13 mouse cellular contexts compared by ENCODE assay signal in genomic region chr13:10065776-10066175, GRCm38 (mm10).
DNase-seq lines count a peak whose midpoint lies in the region; ATAC-seq and TF ChIP-seq lines count a peak whose summit lies in the region.
"Had no signal": no experiment of that assay in that cellular context is flagged by ENCODE, and none has a peak within 500 bp of the region (broad histone marks: within the 10 kb centered on the region; RNA-seq: fewer than 3 reads in every experiment).

No protein-coding gene starts in this region.

- no peaks in the 10 kb centered on the region for H3K4me1 ChIP-seq in kidney, embryonic 14.5 days (ENCODE audit: control insufficient read depth, insufficient read depth, low read length)
- H3K4me1 ChIP-seq in CH12.LX (ENCODE audit: control insufficient read depth in 1 of 2, insufficient read depth in 2 of 2), result peaks cover 0 to 12% of the 10 kb centered on the region in 2 experiments; a peak in 2 of 4 replicates
- H3K4me1 ChIP-seq in hindbrain, embryonic 16.5 days (ENCODE audit: control insufficient read depth, insufficient read depth, low read depth, low read length), result no peaks in the 10 kb centered on the region
- H3K4me1 ChIP-seq: embryonic facial prominence, embryonic 13.5 days; liver, embryonic 15.5 days had no signal

- no peak for TF ChIP-seq RAD21 in CH12.LX (IDR thresholded peaks at IDR 0.05; ENCODE audit: low read depth, low read length)

- ATAC-seq in kidney, embryonic 14.5 days (ENCODE audit: low FRiP score, low TSS enrichment), result no peak
- no peak for ATAC-seq in megakaryocyte-erythroid progenitor cell, adult 5-6 weeks (replicated peaks; ENCODE audit: low FRiP score, low TSS enrichment, poor library complexity, severe bottlenecking)
- no peak for ATAC-seq in hindbrain, embryonic 16.5 days
- ATAC-seq: forebrain, embryonic 14.5 days had no signal

- no peaks in the 10 kb centered on the region for H3K36me3 ChIP-seq in kidney, embryonic 14.5 days (ENCODE audit: control insufficient read depth, insufficient read depth, low read length)
- no peaks in the 10 kb centered on the region for H3K36me3 ChIP-seq in CH12.LX (replicated peaks in 1 of 2; ENCODE audit: control insufficient read depth in 1 of 2, insufficient read depth in 1 of 2, low read length in 1 of 2)
- no peaks in the 10 kb centered on the region for H3K36me3 ChIP-seq in hindbrain, embryonic 16.5 days (ENCODE audit: control insufficient read depth, insufficient read depth, low read length)
- H3K36me3 ChIP-seq: embryonic facial prominence, embryonic 13.5 days; liver, embryonic 15.5 days had no signal

- H3K9me3 ChIP-seq in kidney, embryonic 14.5 days (ENCODE audit: control insufficient read depth, low read length), result no peaks in the 10 kb centered on the region
- no peaks in the 10 kb centered on the region for H3K9me3 ChIP-seq in CH12.LX (replicated peaks; ENCODE audit: low read length)
- no peaks in the 10 kb centered on the region for H3K9me3 ChIP-seq in hindbrain, embryonic 16.5 days (ENCODE audit: control insufficient read depth, low read length)
- H3K9me3 ChIP-seq: embryonic facial prominence, embryonic 13.5 days; liver, embryonic 15.5 days had no signal

- dilution Hi-C loops in CH12.LX (cut with MboI; ENCODE audit: extremely low pct_ligation_motif_present, extremely low pct_unique_long_range_greater_than_20kb, low sequenced_read_pairs), result no loop called here

- TF ChIP-seq CTCF in CH12.LX (conservative IDR thresholded peaks at IDR 0.05 in 1 of 2, IDR thresholded peaks at IDR 0.05 in 1 of 2; ENCODE audit: low read depth in 2 of 2, low read length in 2 of 2), result no peak

- no peak overlapping the region for H3K4me2 ChIP-seq in kidney, embryonic 14.5 days (replicated peaks; ENCODE audit: low read depth, low read length)
- peak overlapping the region; percentile 21; the same call in 1 of the 2 replicates for H3K4me2 ChIP-seq in CH12.LX (ENCODE audit: insufficient read depth, low read depth, poor library complexity, severe bottlenecking)
- no peak overlapping the region for H3K4me2 ChIP-seq in hindbrain, embryonic 16.5 days (ENCODE audit: low read length)
- H3K4me2 ChIP-seq: embryonic facial prominence, embryonic 13.5 days; liver, embryonic 15.5 days had no signal

- no peak for TF ChIP-seq EP300 in CH12.LX (IDR thresholded peaks at IDR 0.05; ENCODE audit: low read length)

- no peaks in the 10 kb centered on the region for H3K27me3 ChIP-seq in kidney, embryonic 14.5 days (ENCODE audit: control insufficient read depth, insufficient read depth, low read length)
- H3K27me3 ChIP-seq in CH12.LX (replicated peaks), result no peaks in the 10 kb centered on the region
- no peaks in the 10 kb centered on the region for H3K27me3 ChIP-seq in hindbrain, embryonic 16.5 days (replicated peaks; ENCODE audit: control insufficient read depth, insufficient read depth, low read length)
- H3K27me3 ChIP-seq: embryonic facial prominence, embryonic 13.5 days; liver, embryonic 15.5 days had no signal

- TF ChIP-seq POLR2A in CH12.LX (IDR thresholded peaks at IDR 0.05; ENCODE audit: low read depth, low read length), result no peak

- no peaks in the 10 kb centered on the region for H3K79me2 ChIP-seq in CH12.LX (replicated peaks; ENCODE audit: control insufficient read depth, extremely low read depth, insufficient read depth, poor library complexity, severe bottlenecking)

- 86% methylated on average over 2 of the region's 2 CpGs for WGBS in kidney, embryonic 14.5 days
- WGBS in hindbrain, embryonic 16.5 days, result 73% methylated on average over 2 of the region's 2 CpGs

- in situ Hi-C loops in CH12.LX (cut with MboI; ENCODE audit: low pct_ligation_motif_present, low pct_unique_long_range_greater_than_20kb, low sequenced_read_pairs), result no loop called here

- no peak overlapping the region for H3K27ac ChIP-seq in kidney, embryonic 14.5 days (ENCODE audit: low read depth, low read length)
- H3K27ac ChIP-seq in CH12.LX (ENCODE audit: insufficient read depth, low read depth), result no peak overlapping the region
- H3K27ac ChIP-seq in hindbrain, embryonic 16.5 days (ENCODE audit: low read depth, low read length), result no peak overlapping the region
- H3K27ac ChIP-seq: embryonic facial prominence, embryonic 13.5 days; liver, embryonic 15.5 days had no signal

- DNase-seq in kidney, adult 9 months, result peak; percentile 15
- DNase-seq in CH12.LX (ENCODE audit: extremely low read depth), result peak; percentile 17
- DNase-seq in naive thymus-derived CD4-positive, alpha-beta T cell, adult 2 months (ENCODE audit: low read depth), result peak; percentile 76
- DNase-seq in thymus, postnatal 10 days (ENCODE audit: low spot score in 2 of 2), result peak; percentile 52 to 60
- DNase-seq in heart, adult 8-10 months (ENCODE audit: low spot score), result no peak
- DNase-seq: cerebellum, adult 8-10 months; heart, postnatal 36 days had no signal

- no peak overlapping the region for H3K9ac ChIP-seq in kidney, embryonic 14.5 days (ENCODE audit: low read depth, low read length)
- H3K9ac ChIP-seq in CH12.LX (ENCODE audit: insufficient read depth, low read depth), result no peak overlapping the region
- no peak overlapping the region for H3K9ac ChIP-seq in hindbrain, embryonic 16.5 days (ENCODE audit: low read depth, low read length)
- H3K9ac ChIP-seq: embryonic facial prominence, embryonic 13.5 days; liver, embryonic 15.5 days had no signal

- no peak overlapping the region for H3K4me3 ChIP-seq in kidney, embryonic 14.5 days (ENCODE audit: low read length)
- H3K4me3 ChIP-seq in CH12.LX (replicated peaks in 1 of 3; ENCODE audit: low read depth in 2 of 3, low read length in 2 of 3, poor library complexity in 1 of 3), result no peak overlapping the region
- no peak overlapping the region for H3K4me3 ChIP-seq in hindbrain, embryonic 16.5 days (ENCODE audit: low read length)
- H3K4me3 ChIP-seq: embryonic facial prominence, embryonic 13.5 days; liver, embryonic 15.5 days had no signal

TF ChIP-seq in CH12.LX, 34 proteins besides CTCF, POLR2A, EP300 and RAD21:
- TF ChIP-seq CHD2 (IDR thresholded peaks at IDR 0.05; ENCODE audit: low read length) (no peak), JUND (conservative IDR thresholded peaks at IDR 0.05; ENCODE audit: low read depth, low read length) (no peak), HCFC1 (IDR thresholded peaks at IDR 0.05; ENCODE audit: low read depth, low read length) (no peak), ELF1 (IDR thresholded peaks at IDR 0.05; ENCODE audit: low read depth, low read length) (no peak), ZKSCAN1 (IDR thresholded peaks at IDR 0.05; ENCODE audit: borderline replicate concordance, low read depth, low read length) (no peak), MAX (IDR thresholded peaks at IDR 0.05; ENCODE audit: low read length) (no peak), SMC3 (IDR thresholded peaks at IDR 0.05; ENCODE audit: low read depth, low read length) (no peak), GABPA (IDR thresholded peaks at IDR 0.05; ENCODE audit: insufficient replicate concordance, low read depth, low read length) (no peak), TCF12 (IDR thresholded peaks at IDR 0.05; ENCODE audit: low read depth, low read length) (no peak), PAX5 (IDR thresholded peaks at IDR 0.05; ENCODE audit: low read length) (no peak), MYC (IDR thresholded peaks at IDR 0.05; ENCODE audit: low read depth, low read length) (no peak), MXI1 (IDR thresholded peaks at IDR 0.05; ENCODE audit: low read depth, low read length) (no peak), IRF4 (IDR thresholded peaks at IDR 0.05; ENCODE audit: low read depth, low read length) (no peak)
TF ChIP-seq in CH12.LX: peak in this region for 0.
